Mouse (Mus musculus): ENCODE measurements at regions not wholly inside any gene's neighbourhood (a gene's known extent, or its start where the extent isn't known, plus 50 kb on each side); places are given as distances from the start of the nearest gene placed in this dataset.

DNA sequence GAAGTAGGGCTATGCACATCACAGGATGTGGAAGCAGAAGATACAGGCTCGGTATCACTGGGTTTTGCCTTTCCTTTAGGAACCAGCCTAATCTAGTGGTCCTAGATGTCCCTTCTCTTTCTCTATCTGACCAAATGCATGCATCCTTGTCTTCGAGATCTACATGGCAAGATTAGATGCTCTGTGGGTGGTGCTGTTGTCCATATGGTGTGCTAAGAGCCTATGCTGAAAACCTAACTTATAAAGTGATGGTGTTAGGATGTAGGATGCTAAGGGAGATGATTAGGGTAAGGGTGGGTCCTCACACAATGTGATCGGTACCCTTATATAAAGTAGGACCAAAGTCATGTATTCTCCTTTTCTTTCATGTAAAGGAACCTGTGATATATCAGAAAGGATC, 313.7 kb downstream of the Pdcd6ip start:
- TF ChIP-seq CTCF (IDR thresholded peaks at IDR 0.05; ENCODE audit: low read depth) (no peak), EP300 (optimal IDR thresholded peaks at IDR 0.05) (no peak)

Data from stomach, postnatal 0 days (tissue).